Mouse (Mus musculus) neural tube, embryonic 13.5 days (tissue): Measurements from ENCODE around the gene Actb. TPM values are rescaled to one million over a fixed set of nuclear protein-coding genes. Genes with fewer than 3 reads are reported as not detected.

Experiments used
- ATAC-seq: fragments of 200-750 bp; cut with Nextera tagmentation; 2 replicates; pipeline ENCODE4 v1.8.0; 2017; ENCODE audit warnings: low read depth, mild to moderate bottlenecking, moderate TSS enrichment, moderate library complexity
- H3K27ac ChIP-seq: fragments of 300-500 bp; sonication (generic); replicated peaks from 2 replicates; pipeline ENCODE4 v1.5.1; 2015; ENCODE audit warnings: moderate library complexity, mild to moderate bottlenecking, inconsistent platforms
- H3K27me3 ChIP-seq: fragments of 300-500 bp; sonication (generic); 2 replicates; pipeline ENCODE4 v1.6.1; 2015; ENCODE audit warnings: mild to moderate bottlenecking, inconsistent platforms
- H3K36me3 ChIP-seq: fragments of 300-500 bp; sonication (generic); 2 replicates; pipeline ENCODE4 v1.6.1; 2015; ENCODE audit warnings: mild to moderate bottlenecking, inconsistent platforms
- H3K4me1 ChIP-seq: fragments of 300-500 bp; sonication (generic); replicated peaks from 2 replicates; pipeline ENCODE4 v1.6.1; 2015; ENCODE audit warnings: inconsistent platforms
- H3K4me2 ChIP-seq: fragments of 300-500 bp; sonication (generic); 2 replicates; pipeline ENCODE4 v1.6.1; 2015; ENCODE audit warnings: inconsistent platforms, mild to moderate bottlenecking, moderate library complexity
- H3K4me3 ChIP-seq: fragments of 300-500 bp; sonication (generic); 2 replicates; pipeline ENCODE4 v1.5.1; 2015; ENCODE audit warnings: mild to moderate bottlenecking, inconsistent platforms
- H3K9ac ChIP-seq: fragments of 300-500 bp; sonication (generic); 2 replicates; pipeline ENCODE4 v1.6.1; 2015; ENCODE audit warnings: moderate library complexity, mild to moderate bottlenecking, inconsistent platforms
- H3K9me3 ChIP-seq: fragments of 300-500 bp; sonication (generic); 2 replicates; pipeline ENCODE4 v1.6.1; 2016; ENCODE audit warnings: inconsistent platforms
- WGBS: fragments of 180-500 bp; shearing (Covaris S2); methylation state at CpG from one replicate; pipeline ENCODE4 v1.1.7; 2015; 5-methylcytosine and 5-hydroxymethylcytosine counted together
- polyA plus RNA-seq: library from polyadenylated mRNA; unstranded; fragments of >200 nt; fragmentation: Nextera tagmentation; extraction: Ambion mirVana; gene quantifications from 2 replicates; pipeline ENCODE4 v1.2.1, GENCODE M21; 2015

Actb gene
- polyA plus RNA-seq, 1 experiment from 2014 or later, result 16,772 TPM

GRCm38 (mm10) chr5:142856408-142856807 is 50.1 kb downstream of the Actb start:
- WGBS, result 75% methylated on average over 4 of the region's 4 CpGs
- Histone ChIP-seq H3K27ac (no peak overlapping the region), H3K9ac (no peak overlapping the region), H3K9me3 (peaks cover 3% of the 10 kb centered on the region; the same call in 1 of the 2 replicates), H3K27me3 (no peaks in the 10 kb centered on the region), H3K4me3 (no peak overlapping the region), H3K36me3 (no peaks in the 10 kb centered on the region), H3K4me1 (peaks cover 9% of the 10 kb centered on the region), H3K4me2 (no peak overlapping the region)
- no peak for ATAC-seq

GRCm38 (mm10) chr5:142854877-142855276 is 51.7 kb downstream of the Actb start:
- 80% methylated on average over 10 of the region's 10 CpGs for WGBS
- Histone ChIP-seq H3K4me2 (no peak overlapping the region), H3K4me3 (no peak overlapping the region), H3K27ac (no peak overlapping the region), H3K9ac (no peak overlapping the region), H3K9me3 (peaks cover 3% of the 10 kb centered on the region; the same call in 1 of the 2 replicates), H3K4me1 (peaks cover 9% of the 10 kb centered on the region), H3K27me3 (no peaks in the 10 kb centered on the region), H3K36me3 (no peaks in the 10 kb centered on the region)
- ATAC-seq, result no peak

GRCm38 (mm10) chr5:142853585-142853984 is 53.0 kb downstream of the Actb start:
- peaks cover 9% of the 10 kb centered on the region for H3K4me1 ChIP-seq
- H3K9me3 ChIP-seq, result peaks cover 3% of the 10 kb centered on the region; the same call in 1 of the 2 replicates
- no peak overlapping the region for H3K4me2 ChIP-seq
- H3K27ac ChIP-seq, result no peak overlapping the region
- 79% methylated on average over 6 of the region's 6 CpGs for WGBS
- H3K36me3 ChIP-seq, result no peaks in the 10 kb centered on the region
- no peaks in the 10 kb centered on the region for H3K27me3 ChIP-seq
- ATAC-seq, result no peak
- no peak overlapping the region for H3K4me3 ChIP-seq
- H3K9ac ChIP-seq, result no peak overlapping the region

Other genes with a start within 250 kb of the Actb start
- gene Slc29a4, start 214.2 kb downstream of the Actb start, polyA plus RNA-seq, result 79.8 and 82.1 TPM in 2 replicates
- 30.3 and 31.1 TPM in 2 replicates for gene Tnrc18, start 89.1 kb downstream of the Actb start, polyA plus RNA-seq
- gene Fbxl18, start 11.3 kb downstream of the Actb start, polyA plus RNA-seq, result 25.5 and 28.2 TPM in 2 replicates
- gene Fscn1, start 53.6 kb upstream of the Actb start, polyA plus RNA-seq, result 517 and 659 TPM in 2 replicates
- 33.1 and 36.1 TPM in 2 replicates for gene Rnf216, start 206.2 kb upstream of the Actb start, polyA plus RNA-seq
- gene Olfr718-ps1, start 240.8 kb upstream of the Actb start, polyA plus RNA-seq, result 0.04 TPM in 1 of 2 replicates, not detected in the other